Mouse (Mus musculus): ENCODE data around the gene Acap3. TPM values are rescaled to one million over a fixed set of nuclear protein-coding genes. Genes with fewer than 3 reads are reported as not detected.
A peak's percentile ranks its signal among the peaks of the same experiment; 100 is the strongest.

The Acap3 gene
- total and polyA plus RNA-seq, 2 experiments from 2014 or later, result 6.4 to 31.2 TPM

DNA sequence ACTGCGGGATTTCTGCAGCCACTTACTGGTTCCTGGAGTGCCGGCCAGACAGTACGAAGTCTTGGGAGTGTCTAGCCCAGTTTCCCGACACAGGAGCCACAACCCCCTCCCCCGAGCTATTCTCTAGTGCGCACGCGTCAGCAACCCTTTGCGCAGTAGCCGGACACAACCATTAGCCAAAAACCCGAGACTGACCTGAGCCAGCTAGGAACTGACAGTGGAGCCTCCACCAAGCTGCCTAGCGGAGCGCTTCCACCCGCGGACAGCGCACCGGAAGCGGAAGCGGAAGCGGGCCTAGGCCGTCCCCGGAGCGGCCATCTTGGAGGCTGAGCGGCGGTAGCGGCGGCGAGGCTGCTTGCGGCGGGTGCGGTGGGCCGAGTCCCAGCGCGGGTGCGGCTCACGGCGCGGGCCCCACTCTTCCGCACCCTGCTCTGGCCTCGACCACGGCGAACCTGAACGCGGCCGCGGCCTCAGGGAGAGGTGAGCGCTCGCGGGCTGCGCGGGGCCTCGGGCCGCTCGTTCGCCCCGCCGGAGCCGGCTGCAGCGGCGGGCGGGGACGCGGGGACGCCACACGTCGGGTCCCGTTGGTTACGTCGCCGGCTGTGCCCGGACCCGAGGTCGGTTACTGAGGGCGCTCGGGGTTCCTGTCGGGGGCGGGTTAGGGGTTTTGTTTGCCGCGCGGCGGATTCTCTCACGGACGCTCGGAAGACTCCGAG, 52.1 kb downstream of the Acap3 start, which contains the start of gene Ube2j2:
Gene Ube2j2 (plus strand): TSS at position 298 of the 716 bp plus-strand sequence.
- Histone ChIP-seq H3K4me1 (ENCODE audit: control insufficient read depth, insufficient read depth) (peaks cover 14% of the 10 kb centered on the region; the same call in 1 of the 2 replicates), H3K27me3 (ENCODE audit: control insufficient read depth, insufficient read depth, low read length) (no peaks in the 10 kb centered on the region), H3K9me3 (replicated peaks; ENCODE audit: control insufficient read depth, low read length) (no peaks in the 10 kb centered on the region), H3K4me2 (ENCODE audit: low read depth, low read length) (peak within 1 kb of the TSS; percentile 98), H3K36me3 (replicated peaks; ENCODE audit: control insufficient read depth, insufficient read depth, low read length) (peaks cover 10% of the 10 kb centered on the region), H3K4me3 (ENCODE audit: low read depth, low read length) (peak within 1 kb of the TSS; percentile 95), H3K27ac (ENCODE audit: low read depth) (peak within 1 kb of the TSS; percentile 87), H3K9ac (replicated peaks; ENCODE audit: low read depth, low read length) (peak within 1 kb of the TSS; percentile 93)
- ATAC-seq (ENCODE audit: insufficient read depth, low read depth) (peak; percentile 99), DNase-seq (ENCODE audit: low spot score) (peak; percentile 96)
- WGBS, result under 1% methylated on average over 84 of the region's 85 CpGs
- TF ChIP-seq EP300 (IDR thresholded peaks at IDR 0.05; ENCODE audit: low read depth) (peak; percentile 84; the same call in 1 of the 2 replicates), CTCF (IDR thresholded peaks at IDR 0.05; ENCODE audit: low read depth) (no peak)

DNA sequence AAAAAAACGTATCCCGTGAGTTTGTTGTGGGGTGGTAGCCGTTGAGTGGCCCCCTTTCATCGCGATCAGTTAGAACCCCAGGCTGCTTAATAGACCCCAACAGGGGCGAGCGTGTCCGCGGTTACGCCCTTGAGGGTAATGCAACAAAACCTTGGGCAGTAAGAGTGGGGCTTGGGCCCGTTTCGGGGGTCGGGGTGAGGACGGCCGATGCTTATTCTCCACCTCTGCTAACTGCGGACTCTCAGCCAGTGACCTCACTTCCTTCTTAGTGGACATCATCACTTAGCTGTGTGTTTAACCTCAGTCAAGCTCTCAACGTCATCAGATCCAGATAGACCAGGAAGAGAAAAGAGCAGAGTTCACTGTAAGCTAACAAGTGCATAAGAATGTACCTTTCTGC, 52.6 kb downstream of the Acap3 start:
- ATAC-seq (ENCODE audit: insufficient read depth, low read depth), result no peak
- peak; percentile 51 for DNase-seq (ENCODE audit: low spot score)
- H3K9ac ChIP-seq (replicated peaks; ENCODE audit: low read depth, low read length), result peak overlapping the region; percentile 93
- H3K36me3 ChIP-seq (replicated peaks; ENCODE audit: control insufficient read depth, insufficient read depth, low read length), result peaks cover 14% of the 10 kb centered on the region
- no peaks in the 10 kb centered on the region for H3K9me3 ChIP-seq (replicated peaks; ENCODE audit: control insufficient read depth, low read length)
- peak overlapping the region; percentile 95 for H3K4me3 ChIP-seq (ENCODE audit: low read depth, low read length)
- TF ChIP-seq CTCF (IDR thresholded peaks at IDR 0.05; ENCODE audit: low read depth) (no peak), EP300 (IDR thresholded peaks at IDR 0.05; ENCODE audit: low read depth) (no peak)
- H3K27me3 ChIP-seq (ENCODE audit: control insufficient read depth, insufficient read depth, low read length), result no peaks in the 10 kb centered on the region
- H3K27ac ChIP-seq (ENCODE audit: low read depth), result peak overlapping the region; percentile 87
- H3K4me1 ChIP-seq (ENCODE audit: control insufficient read depth, insufficient read depth), result peaks cover 14% of the 10 kb centered on the region; the same call in 1 of the 2 replicates
- H3K4me2 ChIP-seq (ENCODE audit: low read depth, low read length), result peak overlapping the region; percentile 98
- 0% methylated on average over 17 of the region's 17 CpGs for WGBS

DNA sequence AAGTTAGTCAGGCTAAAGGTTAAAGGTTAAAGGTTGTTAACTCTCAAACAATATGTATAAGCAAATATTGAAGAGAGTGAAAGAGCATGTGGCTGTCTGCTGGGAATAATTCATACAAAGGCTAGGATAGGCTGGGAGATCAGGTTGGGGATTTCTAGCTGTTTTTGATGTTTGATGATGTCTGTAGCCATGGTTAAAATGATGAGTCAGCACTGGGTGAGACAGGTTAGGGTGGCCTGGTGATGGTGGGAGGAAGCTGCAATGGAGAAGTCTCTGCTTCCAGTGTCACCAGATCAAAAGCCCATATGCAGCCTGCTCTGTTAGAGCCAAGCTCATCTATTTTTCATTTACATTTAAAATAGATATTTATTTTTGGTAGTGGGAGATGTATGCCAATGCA, 55.5 kb downstream of the Acap3 start:
- H3K27me3 ChIP-seq (ENCODE audit: control insufficient read depth, insufficient read depth, low read length), result no peaks in the 10 kb centered on the region
- no peak for DNase-seq (ENCODE audit: low spot score)
- H3K9ac ChIP-seq (replicated peaks; ENCODE audit: low read depth, low read length), result no peak overlapping the region
- H3K27ac ChIP-seq (ENCODE audit: low read depth), result no peak overlapping the region
- H3K36me3 ChIP-seq (replicated peaks; ENCODE audit: control insufficient read depth, insufficient read depth, low read length), result peaks cover 42% of the 10 kb centered on the region
- no peak for ATAC-seq (ENCODE audit: insufficient read depth, low read depth)
- no peak overlapping the region for H3K4me3 ChIP-seq (ENCODE audit: low read depth, low read length)
- TF ChIP-seq CTCF (IDR thresholded peaks at IDR 0.05; ENCODE audit: low read depth), result no peak
- no peak for TF ChIP-seq EP300 (IDR thresholded peaks at IDR 0.05; ENCODE audit: low read depth)
- H3K4me2 ChIP-seq (ENCODE audit: low read depth, low read length), result no peak overlapping the region
- peaks cover 14% of the 10 kb centered on the region; the same call in 1 of the 2 replicates for H3K4me1 ChIP-seq (ENCODE audit: control insufficient read depth, insufficient read depth)
- H3K9me3 ChIP-seq (replicated peaks; ENCODE audit: control insufficient read depth, low read length), result no peaks in the 10 kb centered on the region

DNA sequence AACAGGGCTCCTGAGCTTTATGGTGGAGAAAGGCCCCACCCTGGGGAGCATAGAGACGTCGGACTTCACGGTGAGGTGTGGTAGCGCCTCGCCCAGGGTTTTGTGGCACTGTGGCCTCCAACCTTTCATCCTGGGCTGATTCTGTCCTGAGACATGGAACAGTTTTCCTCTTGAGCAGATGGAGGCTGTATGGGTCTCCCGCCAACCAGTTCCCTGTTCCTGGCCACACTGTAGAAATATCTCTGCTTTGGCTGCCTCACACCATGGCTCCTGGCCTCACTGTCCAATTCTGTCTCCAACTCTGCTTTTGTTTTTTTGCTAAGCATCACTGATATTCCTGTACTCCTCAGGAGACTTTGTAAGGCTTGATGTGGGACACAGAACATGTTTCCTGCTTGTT, 63.9 kb downstream of the Acap3 start:
- Histone ChIP-seq H3K4me2 (ENCODE audit: low read depth, low read length) (no peak overlapping the region), H3K9me3 (replicated peaks; ENCODE audit: control insufficient read depth, low read length) (no peaks in the 10 kb centered on the region), H3K4me3 (ENCODE audit: low read depth, low read length) (no peak overlapping the region), H3K4me1 (ENCODE audit: control insufficient read depth, insufficient read depth) (no peaks in the 10 kb centered on the region), H3K27ac (ENCODE audit: low read depth) (no peak overlapping the region), H3K9ac (replicated peaks; ENCODE audit: low read depth, low read length) (no peak overlapping the region), H3K36me3 (replicated peaks; ENCODE audit: control insufficient read depth, insufficient read depth, low read length) (peaks cover 77% of the 10 kb centered on the region), H3K27me3 (ENCODE audit: control insufficient read depth, insufficient read depth, low read length) (no peaks in the 10 kb centered on the region)
- TF ChIP-seq CTCF (IDR thresholded peaks at IDR 0.05; ENCODE audit: low read depth) (no peak), EP300 (IDR thresholded peaks at IDR 0.05; ENCODE audit: low read depth) (no peak)
- DNase-seq (ENCODE audit: low spot score) (no peak), ATAC-seq (ENCODE audit: insufficient read depth, low read depth) (no peak)
- 87% methylated on average over 6 of the region's 6 CpGs for WGBS

Small RNA genes within 50 kb of the gene (microRNA-seq; reads per million reads assigned to microRNA genes)
- gene Gm22991, result not detected

Other genes starting within 250 kb of the Acap3 start
- not detected in 2 replicates for gene Gm10563, start 246.4 kb upstream of the Acap3 start, total RNA-seq (2014; rRNA removed; ENCODE audit: low replicate concordance)
- not detected in 2 replicates for gene Gm10563, start 246.4 kb upstream of the Acap3 start, polyA plus RNA-seq (2015; fragmentation: Nextera tagmentation; extraction: Ambion mirVana)
- 66.6 and 76.6 TPM in 2 replicates for gene Mmp23, start 238.4 kb upstream of the Acap3 start, total RNA-seq (2014; rRNA removed; ENCODE audit: low replicate concordance)
- gene Mmp23, start 238.4 kb upstream of the Acap3 start, polyA plus RNA-seq (2015; fragmentation: Nextera tagmentation; extraction: Ambion mirVana), result 49.8 and 49.9 TPM in 2 replicates
- 27.3 and 30.4 TPM in 2 replicates for gene Mib2, start 222.6 kb upstream of the Acap3 start, total RNA-seq (2014; rRNA removed; ENCODE audit: low replicate concordance)
- 9.9 and 12.1 TPM in 2 replicates for gene Mib2, start 222.6 kb upstream of the Acap3 start, polyA plus RNA-seq (2015; fragmentation: Nextera tagmentation; extraction: Ambion mirVana)
- gene Fndc10, start 197.5 kb upstream of the Acap3 start, total RNA-seq (2014; rRNA removed; ENCODE audit: low replicate concordance), result 4.1 and 9.7 TPM in 2 replicates
- gene Fndc10, start 197.5 kb upstream of the Acap3 start, polyA plus RNA-seq (2015; fragmentation: Nextera tagmentation; extraction: Ambion mirVana), result 1.8 and 2.1 TPM in 2 replicates
- 83.6 and 95.7 TPM in 2 replicates for gene Ssu72, start 187.0 kb upstream of the Acap3 start, total RNA-seq (2014; rRNA removed; ENCODE audit: low replicate concordance)
- gene Ssu72, start 187.0 kb upstream of the Acap3 start, polyA plus RNA-seq (2015; fragmentation: Nextera tagmentation; extraction: Ambion mirVana), result 106 TPM in 2 replicates
- 0.57 and 1.7 TPM in 2 replicates for gene Tmem240, start 157.0 kb upstream of the Acap3 start, total RNA-seq (2014; rRNA removed; ENCODE audit: low replicate concordance)
- gene Tmem240, start 157.0 kb upstream of the Acap3 start, polyA plus RNA-seq (2015; fragmentation: Nextera tagmentation; extraction: Ambion mirVana), result 0.41 and 0.48 TPM in 2 replicates
- 123 and 128 TPM in 2 replicates for gene Atad3a, start 130.7 kb upstream of the Acap3 start, total RNA-seq (2014; rRNA removed; ENCODE audit: low replicate concordance)
- gene Atad3a, start 130.7 kb upstream of the Acap3 start, polyA plus RNA-seq (2015; fragmentation: Nextera tagmentation; extraction: Ambion mirVana), result 85.3 and 99.3 TPM in 2 replicates
- 15.5 and 20.0 TPM in 2 replicates for gene Vwa1, start 117.1 kb upstream of the Acap3 start, total RNA-seq (2014; rRNA removed; ENCODE audit: low replicate concordance)
- gene Vwa1, start 117.1 kb upstream of the Acap3 start, polyA plus RNA-seq (2015; fragmentation: Nextera tagmentation; extraction: Ambion mirVana), result 7.1 and 7.5 TPM in 2 replicates
- 3.4 and 4.2 TPM in 2 replicates for gene Tmem88b, start 105.9 kb upstream of the Acap3 start, total RNA-seq (2014; rRNA removed; ENCODE audit: low replicate concordance)
- 2.5 and 2.9 TPM in 2 replicates for gene Tmem88b, start 105.9 kb upstream of the Acap3 start, polyA plus RNA-seq (2015; fragmentation: Nextera tagmentation; extraction: Ambion mirVana)
- gene Ankrd65, start 101.4 kb upstream of the Acap3 start, total RNA-seq (2014; rRNA removed; ENCODE audit: low replicate concordance), result not detected in 2 replicates
- gene Ankrd65, start 101.4 kb upstream of the Acap3 start, polyA plus RNA-seq (2015; fragmentation: Nextera tagmentation; extraction: Ambion mirVana), result 0.26 TPM in 1 of 2 replicates, not detected in the other
- 32.2 and 91.4 TPM in 2 replicates for gene Mrpl20, start 88.9 kb upstream of the Acap3 start, total RNA-seq (2014; rRNA removed; ENCODE audit: low replicate concordance)
- 188 and 207 TPM in 2 replicates for gene Mrpl20, start 88.9 kb upstream of the Acap3 start, polyA plus RNA-seq (2015; fragmentation: Nextera tagmentation; extraction: Ambion mirVana)
- gene Ccnl2, start 79.3 kb upstream of the Acap3 start, total RNA-seq (2014; rRNA removed; ENCODE audit: low replicate concordance), result 58.7 and 80.7 TPM in 2 replicates
- 79.6 and 83.0 TPM in 2 replicates for gene Ccnl2, start 79.3 kb upstream of the Acap3 start, polyA plus RNA-seq (2015; fragmentation: Nextera tagmentation; extraction: Ambion mirVana)
- gene Aurkaip1, start 60.5 kb upstream of the Acap3 start, total RNA-seq (2014; rRNA removed; ENCODE audit: low replicate concordance), result 122 and 146 TPM in 2 replicates
- gene Aurkaip1, start 60.5 kb upstream of the Acap3 start, polyA plus RNA-seq (2015; fragmentation: Nextera tagmentation; extraction: Ambion mirVana), result 155 TPM in 2 replicates
- 99.5 and 113 TPM in 2 replicates for gene Mxra8, start 52.1 kb upstream of the Acap3 start, total RNA-seq (2014; rRNA removed; ENCODE audit: low replicate concordance)
- 57.8 and 62.6 TPM in 2 replicates for gene Mxra8, start 52.1 kb upstream of the Acap3 start, polyA plus RNA-seq (2015; fragmentation: Nextera tagmentation; extraction: Ambion mirVana)
- gene Dvl1, start 44.4 kb upstream of the Acap3 start, total RNA-seq (2014; rRNA removed; ENCODE audit: low replicate concordance), result 49.5 and 76.4 TPM in 2 replicates
- 2.8 and 2.9 TPM in 2 replicates for gene Dvl1, start 44.4 kb upstream of the Acap3 start, polyA plus RNA-seq (2015; fragmentation: Nextera tagmentation; extraction: Ambion mirVana)
- gene Tas1r3, start 28.5 kb upstream of the Acap3 start, total RNA-seq (2014; rRNA removed; ENCODE audit: low replicate concordance), result 0.11 and 0.19 TPM in 2 replicates
- 0.04 and 0.05 TPM in 2 replicates for gene Tas1r3, start 28.5 kb upstream of the Acap3 start, polyA plus RNA-seq (2015; fragmentation: Nextera tagmentation; extraction: Ambion mirVana)
- gene Cptp, start 22.4 kb upstream of the Acap3 start, total RNA-seq (2014; rRNA removed; ENCODE audit: low replicate concordance), result 9.8 and 11.8 TPM in 2 replicates
- 7.0 and 7.2 TPM in 2 replicates for gene Cptp, start 22.4 kb upstream of the Acap3 start, polyA plus RNA-seq (2015; fragmentation: Nextera tagmentation; extraction: Ambion mirVana)
- 19.0 and 25.1 TPM in 2 replicates for gene Ints11, start 22.3 kb upstream of the Acap3 start, total RNA-seq (2014; rRNA removed; ENCODE audit: low replicate concordance)
- 20.0 and 21.6 TPM in 2 replicates for gene Ints11, start 22.3 kb upstream of the Acap3 start, polyA plus RNA-seq (2015; fragmentation: Nextera tagmentation; extraction: Ambion mirVana)
- 31.3 and 33.9 TPM in 2 replicates for gene Pusl1, start within 50 bp of the Acap3 start, total RNA-seq (2014; rRNA removed; ENCODE audit: low replicate concordance)
- gene Pusl1, start within 50 bp of the Acap3 start, polyA plus RNA-seq (2015; fragmentation: Nextera tagmentation; extraction: Ambion mirVana), result 20.1 and 22.3 TPM in 2 replicates
- 46.4 and 46.8 TPM in 2 replicates for gene Ube2j2, start 52.0 kb downstream of the Acap3 start, total RNA-seq (2014; rRNA removed; ENCODE audit: low replicate concordance)
- 63.3 and 66.9 TPM in 2 replicates for gene Ube2j2, start 52.0 kb downstream of the Acap3 start, polyA plus RNA-seq (2015; fragmentation: Nextera tagmentation; extraction: Ambion mirVana)
- 42.5 and 51.4 TPM in 2 replicates for gene C1qtnf12, start 70.5 kb downstream of the Acap3 start, total RNA-seq (2014; rRNA removed; ENCODE audit: low replicate concordance)
- 20.5 and 20.8 TPM in 2 replicates for gene C1qtnf12, start 70.5 kb downstream of the Acap3 start, polyA plus RNA-seq (2015; fragmentation: Nextera tagmentation; extraction: Ambion mirVana)
- 3.9 and 11.2 TPM in 2 replicates for gene B3galt6, start 100.8 kb downstream of the Acap3 start, total RNA-seq (2014; rRNA removed; ENCODE audit: low replicate concordance)
- 5.0 and 5.7 TPM in 2 replicates for gene B3galt6, start 100.8 kb downstream of the Acap3 start, polyA plus RNA-seq (2015; fragmentation: Nextera tagmentation; extraction: Ambion mirVana)
- 88.4 and 114 TPM in 2 replicates for gene Sdf4, start 101.0 kb downstream of the Acap3 start, total RNA-seq (2014; rRNA removed; ENCODE audit: low replicate concordance)
- 102 and 105 TPM in 2 replicates for gene Sdf4, start 101.0 kb downstream of the Acap3 start, polyA plus RNA-seq (2015; fragmentation: Nextera tagmentation; extraction: Ambion mirVana)
- gene Tnfrsf4, start 122.0 kb downstream of the Acap3 start, total RNA-seq (2014; rRNA removed; ENCODE audit: low replicate concordance), result not detected in 2 replicates
- gene Tnfrsf4, start 122.0 kb downstream of the Acap3 start, polyA plus RNA-seq (2015; fragmentation: Nextera tagmentation; extraction: Ambion mirVana), result 0.26 and 0.31 TPM in 2 replicates
- gene Tnfrsf18, start 134.3 kb downstream of the Acap3 start, total RNA-seq (2014; rRNA removed; ENCODE audit: low replicate concordance), result 2.2 TPM in 1 of 2 replicates, not detected in the other
- 0.88 and 1.00 TPM in 2 replicates for gene Tnfrsf18, start 134.3 kb downstream of the Acap3 start, polyA plus RNA-seq (2015; fragmentation: Nextera tagmentation; extraction: Ambion mirVana)
- not detected in 2 replicates for gene Ttll10, start 167.6 kb downstream of the Acap3 start, total RNA-seq (2014; rRNA removed; ENCODE audit: low replicate concordance)
- 0.08 TPM in 1 of 2 replicates, not detected in the other for gene Ttll10, start 167.6 kb downstream of the Acap3 start, polyA plus RNA-seq (2015; fragmentation: Nextera tagmentation; extraction: Ambion mirVana)
- gene 9430015G10Rik, start 218.2 kb downstream of the Acap3 start, total RNA-seq (2014; rRNA removed; ENCODE audit: low replicate concordance), result 6.7 and 14.6 TPM in 2 replicates
- 3.8 and 4.3 TPM in 2 replicates for gene 9430015G10Rik, start 218.2 kb downstream of the Acap3 start, polyA plus RNA-seq (2015; fragmentation: Nextera tagmentation; extraction: Ambion mirVana)
- not detected in 2 replicates for gene Rnf223, start 238.7 kb downstream of the Acap3 start, total RNA-seq (2014; rRNA removed; ENCODE audit: low replicate concordance)
- gene Rnf223, start 238.7 kb downstream of the Acap3 start, polyA plus RNA-seq (2015; fragmentation: Nextera tagmentation; extraction: Ambion mirVana), result not detected in 2 replicates

All from heart, postnatal 0 days (tissue).